Mouse (Mus musculus): ENCODE data around the gene 1700123O20Rik. TPM values are rescaled to one million over a fixed set of nuclear protein-coding genes. Genes with fewer than 3 reads are reported as not detected.

Gene 1700123O20Rik
- polyA plus RNA-seq, 1 experiment from 2014 or later: 89.3 TPM

- no peak overlapping the region for H3K27ac ChIP-seq (ENCODE audit: low read depth, low read length)
- no peaks in the 10 kb centered on the region for H3K36me3 ChIP-seq (ENCODE audit: control insufficient read depth, insufficient read depth, low read length)
- 84% methylated on average over 9 of the region's 9 CpGs for WGBS
- no peak for DNase-seq (ENCODE audit: low spot score)
- H3K4me3 ChIP-seq (ENCODE audit: low read depth, low read length): no peak overlapping the region
- no peaks in the 10 kb centered on the region for H3K9me3 ChIP-seq (replicated peaks; ENCODE audit: control insufficient read depth, low read length)
- no peaks in the 10 kb centered on the region for H3K4me1 ChIP-seq (ENCODE audit: control insufficient read depth, insufficient read depth, low read length)
- no peak overlapping the region for H3K9ac ChIP-seq (ENCODE audit: low read length)
- H3K27me3 ChIP-seq (replicated peaks; ENCODE audit: control insufficient read depth, insufficient read depth, low read length): no peaks in the 10 kb centered on the region
- ATAC-seq: no peak
- H3K4me2 ChIP-seq (ENCODE audit: low read length): no peak overlapping the region
Observed at GRCm38 (mm10) chr14:54709054-54709453, 23.0 kb downstream of the 1700123O20Rik start.

GRCm38 (mm10) chr14:54712074-54712473 is 26.1 kb downstream of the 1700123O20Rik start, which contains the start of gene Cebpe:
Cebpe (minus strand) TSS chr14:54712174.
- no peak for ATAC-seq
- no peak within 1 kb of the TSS for H3K9ac ChIP-seq (ENCODE audit: low read length)
- H3K36me3 ChIP-seq (ENCODE audit: control insufficient read depth, insufficient read depth, low read length): no peaks in the 10 kb centered on the region
- no peak within 1 kb of the TSS for H3K4me2 ChIP-seq (ENCODE audit: low read length)
- no peak within 1 kb of the TSS for H3K27ac ChIP-seq (ENCODE audit: low read depth, low read length)
- no peak for DNase-seq (ENCODE audit: low spot score)
- no peaks in the 10 kb centered on the region for H3K27me3 ChIP-seq (replicated peaks; ENCODE audit: control insufficient read depth, insufficient read depth, low read length)
- WGBS: 87% methylated on average over 7 of the region's 7 CpGs
- H3K4me1 ChIP-seq (ENCODE audit: control insufficient read depth, insufficient read depth, low read length): peaks cover 2% of the 10 kb centered on the region; the same call in 1 of the 2 replicates
- H3K9me3 ChIP-seq (replicated peaks; ENCODE audit: control insufficient read depth, low read length): no peaks in the 10 kb centered on the region
- no peak within 1 kb of the TSS for H3K4me3 ChIP-seq (ENCODE audit: low read depth, low read length)

- no peak overlapping the region for H3K4me2 ChIP-seq (ENCODE audit: low read length)
- H3K36me3 ChIP-seq (ENCODE audit: control insufficient read depth, insufficient read depth, low read length): no peaks in the 10 kb centered on the region
- ATAC-seq (no peak), DNase-seq (ENCODE audit: low spot score) (no peak)
- H3K4me3 ChIP-seq (ENCODE audit: low read depth, low read length): no peak overlapping the region
- 84% methylated on average over 8 of the region's 8 CpGs for WGBS
- no peaks in the 10 kb centered on the region for H3K9me3 ChIP-seq (replicated peaks; ENCODE audit: control insufficient read depth, low read length)
- H3K4me1 ChIP-seq (ENCODE audit: control insufficient read depth, insufficient read depth, low read length): peaks cover 2% of the 10 kb centered on the region; the same call in 1 of the 2 replicates
- H3K27me3 ChIP-seq (replicated peaks; ENCODE audit: control insufficient read depth, insufficient read depth, low read length): no peaks in the 10 kb centered on the region
- no peak overlapping the region for H3K27ac ChIP-seq (ENCODE audit: low read depth, low read length)
- H3K9ac ChIP-seq (ENCODE audit: low read length): no peak overlapping the region
Observed at GRCm38 (mm10) chr14:54712861-54713260, 26.8 kb downstream of the 1700123O20Rik start.

GRCm38 (mm10) chr14:54714121-54714520 is 28.1 kb downstream of the 1700123O20Rik start:
- H3K4me1 ChIP-seq (ENCODE audit: control insufficient read depth, insufficient read depth, low read length): peaks cover 2% of the 10 kb centered on the region; the same call in 1 of the 2 replicates
- H3K27me3 ChIP-seq (replicated peaks; ENCODE audit: control insufficient read depth, insufficient read depth, low read length): no peaks in the 10 kb centered on the region
- DNase-seq (ENCODE audit: low spot score) (peak; percentile 90), ATAC-seq (peak; percentile 63)
- H3K4me2 ChIP-seq (ENCODE audit: low read length): peak overlapping the region; percentile 71
- H3K9ac ChIP-seq (ENCODE audit: low read length): peak overlapping the region; percentile 55
- H3K4me3 ChIP-seq (ENCODE audit: low read depth, low read length): peak overlapping the region; percentile 33
- no peaks in the 10 kb centered on the region for H3K9me3 ChIP-seq (replicated peaks; ENCODE audit: control insufficient read depth, low read length)
- no peaks in the 10 kb centered on the region for H3K36me3 ChIP-seq (ENCODE audit: control insufficient read depth, insufficient read depth, low read length)
- 3% methylated on average over 13 of the region's 13 CpGs for whole genome bisulfite sequencing
- no peak overlapping the region for H3K27ac ChIP-seq (ENCODE audit: low read depth, low read length)

GRCm38 (mm10) chr14:54714617-54715081 is 28.6 kb downstream of the 1700123O20Rik start:
- peaks cover 2% of the 10 kb centered on the region; the same call in 1 of the 2 replicates for H3K4me1 ChIP-seq (ENCODE audit: control insufficient read depth, insufficient read depth, low read length)
- no peaks in the 10 kb centered on the region for H3K27me3 ChIP-seq (replicated peaks; ENCODE audit: control insufficient read depth, insufficient read depth, low read length)
- H3K27ac ChIP-seq (ENCODE audit: low read depth, low read length): no peak overlapping the region
- DNase-seq (ENCODE audit: low spot score) (peak; percentile 41), ATAC-seq (peak; percentile 61)
- H3K9me3 ChIP-seq (replicated peaks; ENCODE audit: control insufficient read depth, low read length): no peaks in the 10 kb centered on the region
- H3K36me3 ChIP-seq (ENCODE audit: control insufficient read depth, insufficient read depth, low read length): no peaks in the 10 kb centered on the region
- 1% methylated on average over 15 of the region's 15 CpGs for WGBS
- peak overlapping the region; percentile 33 for H3K4me3 ChIP-seq (ENCODE audit: low read depth, low read length)
- peak overlapping the region; percentile 55 for H3K9ac ChIP-seq (ENCODE audit: low read length)
- H3K4me2 ChIP-seq (ENCODE audit: low read length): peak overlapping the region; percentile 71

GRCm38 (mm10) chr14:54715402-54715801 is 29.4 kb downstream of the 1700123O20Rik start:
- H3K4me3 ChIP-seq (ENCODE audit: low read depth, low read length): no peak overlapping the region

GRCm38 (mm10) chr14:54720041-54720440 is 34.0 kb downstream of the 1700123O20Rik start:
- Histone ChIP-seq H3K27me3 (replicated peaks; ENCODE audit: control insufficient read depth, insufficient read depth, low read length) (no peaks in the 10 kb centered on the region), H3K9me3 (replicated peaks; ENCODE audit: control insufficient read depth, low read length) (no peaks in the 10 kb centered on the region), H3K9ac (ENCODE audit: low read length) (no peak overlapping the region), H3K4me2 (ENCODE audit: low read length) (no peak overlapping the region), H3K36me3 (ENCODE audit: control insufficient read depth, insufficient read depth, low read length) (no peaks in the 10 kb centered on the region), H3K27ac (ENCODE audit: low read depth, low read length) (no peak overlapping the region), H3K4me1 (ENCODE audit: control insufficient read depth, insufficient read depth, low read length) (no peaks in the 10 kb centered on the region), H3K4me3 (ENCODE audit: low read depth, low read length) (no peak overlapping the region)
- whole genome bisulfite sequencing: 95% methylated on average over 11 of the region's 11 CpGs
- ATAC-seq (no peak), DNase-seq (ENCODE audit: low spot score) (no peak)

More at GRCm38 (mm10) chr14:54715402-54715801, 29.4 kb downstream of the 1700123O20Rik start:
- Histone ChIP-seq H3K9ac (ENCODE audit: low read length) (no peak overlapping the region), H3K4me1 (ENCODE audit: control insufficient read depth, insufficient read depth, low read length) (peaks cover 2% of the 10 kb centered on the region; the same call in 1 of the 2 replicates), H3K27ac (ENCODE audit: low read depth, low read length) (no peak overlapping the region), H3K4me2 (ENCODE audit: low read length) (no peak overlapping the region; the same call in 1 of the 2 replicates), H3K36me3 (ENCODE audit: control insufficient read depth, insufficient read depth, low read length) (no peaks in the 10 kb centered on the region), H3K27me3 (replicated peaks; ENCODE audit: control insufficient read depth, insufficient read depth, low read length) (no peaks in the 10 kb centered on the region), H3K9me3 (replicated peaks; ENCODE audit: control insufficient read depth, low read length) (no peaks in the 10 kb centered on the region)
- ATAC-seq: no peak
- 82% methylated on average over 1 of the region's 1 CpGs for WGBS
- DNase-seq (ENCODE audit: low spot score): no peak

- H3K27ac ChIP-seq (ENCODE audit: low read depth, low read length): no peak overlapping the region
- WGBS: 85% methylated on average over 7 of the region's 7 CpGs
- no peak overlapping the region for H3K4me2 ChIP-seq (ENCODE audit: low read length)
- no peak for ATAC-seq
- no peaks in the 10 kb centered on the region for H3K9me3 ChIP-seq (replicated peaks; ENCODE audit: control insufficient read depth, low read length)
- no peaks in the 10 kb centered on the region for H3K4me1 ChIP-seq (ENCODE audit: control insufficient read depth, insufficient read depth, low read length)
- no peak overlapping the region for H3K4me3 ChIP-seq (ENCODE audit: low read depth, low read length)
- H3K27me3 ChIP-seq (replicated peaks; ENCODE audit: control insufficient read depth, insufficient read depth, low read length): no peaks in the 10 kb centered on the region
- H3K9ac ChIP-seq (ENCODE audit: low read length): no peak overlapping the region
- H3K36me3 ChIP-seq (ENCODE audit: control insufficient read depth, insufficient read depth, low read length): no peaks in the 10 kb centered on the region
- no peak for DNase-seq (ENCODE audit: low spot score)
Observed at GRCm38 (mm10) chr14:54720654-54721350, 34.8 kb downstream of the 1700123O20Rik start.

- DNase-seq (ENCODE audit: low spot score) (no peak), ATAC-seq (no peak)
- H3K9ac ChIP-seq (ENCODE audit: low read length): no peak overlapping the region
- H3K27me3 ChIP-seq (replicated peaks; ENCODE audit: control insufficient read depth, insufficient read depth, low read length): no peaks in the 10 kb centered on the region
- H3K36me3 ChIP-seq (ENCODE audit: control insufficient read depth, insufficient read depth, low read length): no peaks in the 10 kb centered on the region
- H3K9me3 ChIP-seq (replicated peaks; ENCODE audit: control insufficient read depth, low read length): no peaks in the 10 kb centered on the region
- no peaks in the 10 kb centered on the region for H3K4me1 ChIP-seq (ENCODE audit: control insufficient read depth, insufficient read depth, low read length)
- no peak overlapping the region for H3K4me3 ChIP-seq (ENCODE audit: low read depth, low read length)
- H3K27ac ChIP-seq (ENCODE audit: low read depth, low read length): no peak overlapping the region
- H3K4me2 ChIP-seq (ENCODE audit: low read length): no peak overlapping the region
- WGBS: 80% methylated on average over 10 of the region's 10 CpGs
Observed at GRCm38 (mm10) chr14:54721711-54722110, 35.7 kb downstream of the 1700123O20Rik start.
